Comparison of ENCODE assay signal across 8 mouse cellular contexts in genomic region chr2:153160844-153161683, GRCm38 (mm10). TPM values are rescaled to one million over a fixed set of nuclear protein-coding genes. Genes with fewer than 3 reads are reported as not detected.
A peak's percentile ranks its signal among the peaks of the same experiment; 100 is the strongest.
DNase-seq lines count a peak whose midpoint lies in the region; ATAC-seq and TF ChIP-seq lines count a peak whose summit lies in the region.

Gene Tm9sf4, plus strand, starts transcription at chr2:153161303.

- DNase-seq in 3T3-L1 (ENCODE audit: low read depth, low spot score), result peak; percentile 98
- peak; percentile 74 to 84 for DNase-seq in adrenal gland, postnatal 4 days (ENCODE audit: low spot score in 2 of 2)
- peak; percentile 96 for DNase-seq in embryonic facial prominence, embryonic 14.5 days (ENCODE audit: low spot score)
- peak; percentile 93 to 94 for DNase-seq in heart, adult 2 months
- DNase-seq in kidney, adult 8-10 months, result peak; percentile 87 to 93
- peak; percentile 94 to 95 for DNase-seq in spleen, postnatal 10 days (ENCODE audit: low spot score in 2 of 2)

- 0 out of 2 replicates have a peak, but pooled peaks cover 4% of the 10 kb centered on the region for H3K36me3 ChIP-seq in embryonic facial prominence, embryonic 14.5 days (ENCODE audit: control insufficient read depth, insufficient read depth, low read length)
- no peaks in the 10 kb centered on the region for H3K36me3 ChIP-seq in heart, adult 2 months (ENCODE audit: control insufficient read depth, insufficient read depth, low read length)
- peaks cover 7% of the 10 kb centered on the region; the same call in 1 of the 2 replicates for H3K36me3 ChIP-seq in limb, embryonic 13.5 days
- H3K36me3 ChIP-seq in midbrain, embryonic 16.5 days (ENCODE audit: control insufficient read depth, insufficient read depth, low read length), result no peaks in the 10 kb centered on the region

- intact Hi-C loops in heart, adult 2 months (cut with DNase I), result loop anchor here (5.0 kb wide), 2 partner anchors 81 to 286 kb away; partner anchors contain the start of genes Plagl2 and Pofut1

- H3K27me3 ChIP-seq in embryonic facial prominence, embryonic 14.5 days (replicated peaks; ENCODE audit: control insufficient read depth, insufficient read depth, low read length), result no peaks in the 10 kb centered on the region
- no peaks in the 10 kb centered on the region for H3K27me3 ChIP-seq in heart, adult 2 months (ENCODE audit: control insufficient read depth, insufficient read depth, low read length)
- H3K27me3 ChIP-seq in limb, embryonic 13.5 days, result no peaks in the 10 kb centered on the region
- no peaks in the 10 kb centered on the region for H3K27me3 ChIP-seq in midbrain, embryonic 16.5 days (ENCODE audit: control insufficient read depth, insufficient read depth, low read depth, low read length)

- peak within 1 kb of the TSS; percentile 87 for H3K9ac ChIP-seq in embryonic facial prominence, embryonic 14.5 days (ENCODE audit: low read depth, low read length)
- H3K9ac ChIP-seq in heart, adult 2 months (ENCODE audit: low read depth, low read length), result peak within 1 kb of the TSS; percentile 78
- peak within 1 kb of the TSS; percentile 93 for H3K9ac ChIP-seq in limb, embryonic 13.5 days
- peak within 1 kb of the TSS; percentile 83 for H3K9ac ChIP-seq in midbrain, embryonic 16.5 days (ENCODE audit: low read depth, low read length)

- no peaks in the 10 kb centered on the region for H3K9me3 ChIP-seq in embryonic facial prominence, embryonic 14.5 days (ENCODE audit: control insufficient read depth, low read length)
- 0 out of 2 replicates have a peak, but pooled peaks cover 3% of the 10 kb centered on the region for H3K9me3 ChIP-seq in limb, embryonic 13.5 days
- no peaks in the 10 kb centered on the region for H3K9me3 ChIP-seq in midbrain, embryonic 16.5 days (replicated peaks; ENCODE audit: control insufficient read depth, low read length, poor library complexity, severe bottlenecking)

- H3K27ac ChIP-seq in embryonic facial prominence, embryonic 14.5 days (replicated peaks; ENCODE audit: low read depth, low read length), result peak within 1 kb of the TSS; percentile 96
- peak within 1 kb of the TSS; percentile 99 for H3K27ac ChIP-seq in heart, adult 2 months
- peak within 1 kb of the TSS; percentile 90 for H3K27ac ChIP-seq in limb, embryonic 13.5 days
- peak within 1 kb of the TSS; percentile 98 for H3K27ac ChIP-seq in midbrain, embryonic 16.5 days (ENCODE audit: low read length)

- peak within 1 kb of the TSS; percentile 87 for H3K4me2 ChIP-seq in embryonic facial prominence, embryonic 14.5 days (ENCODE audit: low read depth, low read length)
- H3K4me2 ChIP-seq in limb, embryonic 13.5 days (replicated peaks), result peak within 1 kb of the TSS; percentile 89
- peak within 1 kb of the TSS; percentile 92 for H3K4me2 ChIP-seq in midbrain, embryonic 16.5 days (ENCODE audit: low read length)

- no peak for TF ChIP-seq CTCF in heart, adult 2 months (IDR thresholded peaks at IDR 0.05)

- peak within 1 kb of the TSS; percentile 81 for H3K4me3 ChIP-seq in embryonic facial prominence, embryonic 14.5 days (ENCODE audit: low read depth, low read length)
- H3K4me3 ChIP-seq in heart, adult 2 months, result peak within 1 kb of the TSS; percentile 86
- peak within 1 kb of the TSS; percentile 88 for H3K4me3 ChIP-seq in limb, embryonic 13.5 days
- peak within 1 kb of the TSS; percentile 88 for H3K4me3 ChIP-seq in midbrain, embryonic 16.5 days (ENCODE audit: low read depth, low read length)

- peaks cover 4% of the 10 kb centered on the region; the same call in 1 of the 2 replicates for H3K4me1 ChIP-seq in embryonic facial prominence, embryonic 14.5 days (ENCODE audit: control insufficient read depth, insufficient read depth, low read length)
- H3K4me1 ChIP-seq in heart, adult 2 months (ENCODE audit: control insufficient read depth, insufficient read depth, low read length), result 0 out of 2 replicates have a peak, but pooled peaks cover 2% of the 10 kb centered on the region
- H3K4me1 ChIP-seq in limb, embryonic 13.5 days, result peaks cover 13% of the 10 kb centered on the region
- H3K4me1 ChIP-seq in midbrain, embryonic 16.5 days (ENCODE audit: control insufficient read depth, insufficient read depth, low read length), result peaks cover 10% of the 10 kb centered on the region

- H3K79me2 ChIP-seq in heart, adult 2 months (replicated peaks; ENCODE audit: control insufficient read depth, insufficient read depth, low read length), result peaks cover 2% of the 10 kb centered on the region; the same call in 1 of the 2 replicates

- peak; percentile 58; the same call in 1 of the 2 replicates for TF ChIP-seq EP300 in heart, adult 2 months (IDR thresholded peaks at IDR 0.05; ENCODE audit: insufficient read depth, low read depth, low read length)

- 10% methylated on average over 34 of the region's 34 CpGs for WGBS in embryonic facial prominence, embryonic 14.5 days
- 7% methylated on average over 34 of the region's 34 CpGs for WGBS in heart, adult 2 months
- WGBS in limb, embryonic 13.5 days, result 11% methylated on average over 34 of the region's 34 CpGs
- 9% methylated on average over 34 of the region's 34 CpGs for WGBS in midbrain, embryonic 16.5 days

- TF ChIP-seq POLR2A in heart, adult 2 months (IDR thresholded peaks at IDR 0.05; ENCODE audit: insufficient read depth, low read depth, low read length), result peak; percentile 85

- peak; percentile 94 for ATAC-seq in embryonic facial prominence, embryonic 14.5 days (ENCODE audit: low read depth)
- ATAC-seq in limb, embryonic 13.5 days (ENCODE audit: low FRiP score, low read depth), result peak; percentile 95
- peak; percentile 96 for ATAC-seq in midbrain, embryonic 16.5 days

RNA-seq across cellular contexts. Expression of gene Tm9sf4, which starts in this region (rescaled TPM):
- 100 to 1,000 TPM; 101 to 106 TPM for total RNA-seq in adrenal gland, postnatal 4 days (2021)
- polyA plus RNA-seq in embryonic facial prominence, embryonic 14.5 days (2014; fragmentation: Nextera tagmentation; extraction: Ambion mirVana), result 97.9 and 100.0 TPM in 2 replicates
- total RNA-seq in heart, adult 2 months (2021), result 10 to 100 TPM; 43.3 to 51.8 TPM
- polyA plus RNA-seq in heart, adult 2 months (2012; rRNA removed), result 34.5 and 48.7 TPM in 2 replicates
- polyA plus RNA-seq in limb, embryonic 13.5 days (2015; fragmentation: Nextera tagmentation; extraction: Ambion mirVana), result 93.9 and 101 TPM in 2 replicates
- polyA plus RNA-seq in midbrain, embryonic 16.5 days (2015; fragmentation: Nextera tagmentation; extraction: Ambion mirVana), result 84.4 and 85.8 TPM in 2 replicates

Comparison
In these comparisons a context has a peak if more than half of its experiments do, and no peak if none do; other contexts are left out.
1. Peak in every context shown above with its lines: DNase-seq, ATAC-seq, H3K4me3 ChIP-seq and H3K27ac ChIP-seq.